Mouse (Mus musculus) ES-Bruce4 (cell line): ENCODE results near the gene Glis2. TPM values are rescaled to one million over a fixed set of nuclear protein-coding genes. Genes with fewer than 3 reads are reported as not detected.

ENCODE experiments used
- H3K27ac ChIP-seq: 2 replicates; pipeline ENCODE4 v1.5.1; 2012; ENCODE audit warnings: low read length, inconsistent platforms; ENCODE audit not compliant: insufficient read depth
- H3K27me3 ChIP-seq: 2 replicates; pipeline ENCODE4 v1.6.1; 2012; ENCODE audit warnings: mild to moderate bottlenecking, low read length, inconsistent platforms; ENCODE audit not compliant: control insufficient read depth, poor library complexity, insufficient read depth, severe bottlenecking
- H3K36me3 ChIP-seq: 2 replicates; pipeline ENCODE4 v1.6.1; 2012; ENCODE audit warnings: inconsistent platforms, mild to moderate bottlenecking, low read length, moderate library complexity; ENCODE audit not compliant: control insufficient read depth, poor library complexity, insufficient read depth, severe bottlenecking
- H3K4me1 ChIP-seq: one replicate; pipeline ENCODE4 v1.8.1; 2011; ENCODE audit warnings: low read length; ENCODE audit not compliant: control insufficient read depth, insufficient read depth
- H3K4me3 ChIP-seq: 2 replicates; pipeline ENCODE4 v1.5.1; 2011; ENCODE audit warnings: low read depth, mild to moderate bottlenecking, low read length
- H3K9ac ChIP-seq: 2 replicates; pipeline ENCODE4 v1.6.1; 2012; ENCODE audit warnings: low read depth, mild to moderate bottlenecking, inconsistent platforms; ENCODE audit not compliant: poor library complexity, severe bottlenecking
- H3K9me3 ChIP-seq: replicated peaks from 2 replicates; pipeline ENCODE4 v1.6.1; 2012; ENCODE audit warnings: mild to moderate bottlenecking, low read length, inconsistent platforms; ENCODE audit not compliant: control insufficient read depth, poor library complexity, insufficient read depth, severe bottlenecking
- CTCF ChIP-seq: IDR thresholded peaks from one replicate; pipeline ENCODE4 v1.8.1; 2011; ENCODE audit warnings: low read depth, low read length
- EP300 ChIP-seq: IDR thresholded peaks from 2 replicates; pipeline ENCODE4 v1.6.1; 2011; ENCODE audit warnings: low read depth, low read length; ENCODE audit not compliant: insufficient read depth
- POLR2A ChIP-seq: IDR thresholded peaks from one replicate; pipeline ENCODE4 v1.8.1; 2011; ENCODE audit warnings: low read length; ENCODE audit not compliant: insufficient read depth
- polyA plus RNA-seq: library from polyadenylated mRNA; stranded (reverse); fragments of >200 nt; gene quantifications from 2 replicates; pipeline ENCODE4 v1.2.4, GENCODE M21; 2011; ENCODE audit warnings: low read depth; ENCODE audit not compliant: missing spikeins, insufficient read depth, insufficient read length

Glis2 gene
- polyA plus RNA-seq, 1 experiment, result 31.2 TPM

DNA sequence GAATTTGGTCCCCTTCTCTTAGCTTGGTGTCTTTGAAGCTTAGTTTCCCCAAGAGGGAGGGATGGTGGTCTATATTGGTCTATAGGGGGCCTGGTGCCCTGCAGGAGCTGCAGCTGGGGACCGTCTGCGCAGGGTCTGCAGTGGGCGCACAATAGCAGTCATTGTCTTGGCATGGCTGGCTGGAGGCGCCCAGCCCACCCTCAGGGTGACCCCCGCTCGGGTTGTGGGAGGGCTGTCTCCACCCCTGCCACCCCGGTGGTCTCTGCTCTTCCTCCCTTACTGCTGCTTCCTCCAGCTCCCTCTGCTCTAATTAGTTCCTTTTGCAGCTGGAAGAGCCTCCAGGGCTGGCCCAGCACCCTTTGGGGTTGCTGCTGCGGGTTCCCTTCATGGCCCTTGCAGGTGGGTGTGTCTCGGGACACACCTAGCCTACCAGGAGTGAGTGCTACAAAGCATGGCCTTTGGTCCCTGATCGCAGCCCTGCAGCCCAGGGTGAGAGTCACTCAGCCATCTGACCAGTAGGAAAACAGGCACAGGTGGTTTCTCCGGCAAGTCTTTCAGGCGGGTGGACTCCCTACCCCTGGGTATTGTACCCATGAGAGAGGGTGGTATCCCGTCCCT, 11.1 kb downstream of the Glis2 start:
- no peak overlapping the region for H3K9ac ChIP-seq
- H3K4me3 ChIP-seq, result no peak overlapping the region
- H3K27me3 ChIP-seq, result no peaks in the 10 kb centered on the region
- H3K4me1 ChIP-seq, result peaks cover 36% of the 10 kb centered on the region
- no peak for TF ChIP-seq CTCF
- TF ChIP-seq EP300, result no peak
- no peak for TF ChIP-seq POLR2A
- no peaks in the 10 kb centered on the region for H3K9me3 ChIP-seq
- H3K27ac ChIP-seq, result peak overlapping the region; percentile 21
- no peaks in the 10 kb centered on the region for H3K36me3 ChIP-seq

DNA sequence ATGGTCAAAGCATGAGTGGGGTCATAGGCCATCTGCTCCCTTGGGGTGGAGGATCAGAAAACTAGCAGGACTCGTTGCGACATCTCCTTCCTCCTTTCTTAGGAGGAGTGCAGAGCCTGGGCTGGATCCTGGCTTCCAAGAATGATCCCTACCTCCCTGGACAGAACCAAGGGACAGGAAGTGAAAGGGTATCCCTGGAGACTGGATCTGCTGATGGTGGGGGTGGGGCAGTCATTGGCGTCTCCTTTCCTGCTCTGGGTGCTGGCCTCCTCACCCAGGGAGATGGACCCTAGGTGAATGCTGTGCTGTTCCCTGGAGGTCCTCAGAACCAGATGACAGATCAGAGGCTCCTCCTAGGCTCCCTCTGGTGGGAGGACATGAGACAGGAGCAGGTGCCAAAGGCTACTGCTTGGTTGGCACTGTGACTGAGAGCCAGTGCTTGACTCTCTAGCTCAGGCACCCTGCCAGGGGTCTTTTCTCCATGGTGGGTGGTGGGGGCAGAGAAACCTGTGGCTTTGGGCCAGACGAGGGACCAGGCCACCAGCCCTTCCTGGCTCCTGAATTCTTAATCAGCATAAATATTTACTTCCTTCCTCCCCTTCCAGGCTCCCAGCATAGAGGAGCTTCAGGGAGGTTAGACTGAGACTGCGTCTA, 12.0 kb downstream of the Glis2 start:
- TF ChIP-seq CTCF (peak; percentile 45), POLR2A (no peak)
- H3K27ac ChIP-seq, result no peak overlapping the region
- H3K36me3 ChIP-seq, result peaks cover 1% of the 10 kb centered on the region
- no peak overlapping the region for H3K9ac ChIP-seq
- no peaks in the 10 kb centered on the region for H3K9me3 ChIP-seq
- no peaks in the 10 kb centered on the region for H3K27me3 ChIP-seq
- peaks cover 31% of the 10 kb centered on the region for H3K4me1 ChIP-seq
- no peak overlapping the region for H3K4me3 ChIP-seq

DNA sequence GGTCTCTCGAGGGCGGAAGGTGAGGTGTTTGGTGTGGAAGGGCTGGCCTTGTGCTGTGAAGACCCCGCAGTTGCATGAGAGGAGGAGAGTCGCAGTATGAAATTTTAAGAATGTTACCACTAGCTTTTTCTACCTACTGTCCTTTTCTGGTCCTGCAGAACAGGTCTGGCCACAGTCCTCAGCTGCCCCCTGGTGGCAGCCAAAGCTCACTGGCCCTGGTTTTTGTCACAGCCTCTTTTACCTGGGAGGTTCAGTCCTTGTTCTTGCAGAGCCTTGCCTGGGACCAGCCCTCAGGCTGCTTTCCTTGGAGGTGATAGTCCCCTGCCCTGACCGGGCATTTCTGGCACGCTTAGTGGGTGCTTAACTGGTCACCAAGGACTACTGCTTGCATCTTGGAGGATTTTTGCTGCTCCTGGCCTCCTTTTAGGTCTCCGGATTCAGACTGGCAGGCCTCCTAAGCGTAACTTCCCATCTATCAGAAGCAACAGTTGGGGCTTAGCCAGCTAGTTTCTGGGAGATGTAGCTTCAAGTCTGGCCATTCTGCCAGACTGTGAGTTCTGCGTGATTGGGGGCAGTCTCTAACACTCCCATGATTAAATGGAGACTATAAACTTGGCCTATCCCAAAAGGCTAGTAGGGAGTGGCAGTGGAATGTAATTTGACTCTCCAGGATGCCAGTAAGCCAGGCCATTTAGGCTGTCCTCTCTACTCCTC, 13.5 kb downstream of the Glis2 start:
- no peak overlapping the region for H3K4me3 ChIP-seq
- no peak for TF ChIP-seq POLR2A
- TF ChIP-seq CTCF, result peak; percentile 92
- no peak overlapping the region for H3K9ac ChIP-seq
- peaks cover 9% of the 10 kb centered on the region for H3K36me3 ChIP-seq
- H3K4me1 ChIP-seq, result peaks cover 22% of the 10 kb centered on the region
- no peaks in the 10 kb centered on the region for H3K27me3 ChIP-seq
- peak overlapping the region; percentile 74 for H3K27ac ChIP-seq
- H3K9me3 ChIP-seq, result no peaks in the 10 kb centered on the region

DNA sequence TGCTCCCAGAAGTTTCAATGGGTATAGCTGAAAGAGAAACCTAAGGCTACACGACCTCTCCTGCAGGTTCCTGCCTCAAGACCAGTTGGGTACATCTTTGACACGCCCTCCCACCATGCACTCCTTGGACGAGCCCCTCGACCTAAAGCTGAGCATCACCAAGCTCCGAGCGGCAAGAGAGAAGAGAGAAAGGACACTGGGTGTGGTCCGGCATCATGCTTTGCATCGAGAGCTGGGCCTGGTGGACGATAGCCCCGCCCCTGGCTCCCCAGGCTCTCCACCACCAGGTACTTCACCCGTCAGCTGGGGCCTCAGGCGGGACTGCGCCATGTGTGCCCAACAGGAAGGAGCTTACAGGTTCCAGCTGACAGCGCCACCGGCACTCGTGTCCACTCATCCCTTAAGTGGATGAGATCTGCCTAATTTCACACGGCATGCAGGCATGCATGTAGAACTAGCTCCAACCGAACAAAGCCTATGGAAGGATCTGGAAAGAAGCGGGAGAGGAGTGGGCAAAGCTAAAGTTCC, 14.1 kb downstream of the Glis2 start:
- H3K9me3 ChIP-seq, result no peaks in the 10 kb centered on the region
- H3K27me3 ChIP-seq, result no peaks in the 10 kb centered on the region
- peak overlapping the region; percentile 74; the same call in 1 of the 2 replicates for H3K27ac ChIP-seq
- H3K4me3 ChIP-seq, result no peak overlapping the region
- no peak overlapping the region for H3K9ac ChIP-seq
- no peak for TF ChIP-seq CTCF
- no peak for TF ChIP-seq EP300
- no peak for TF ChIP-seq POLR2A
- H3K36me3 ChIP-seq, result peaks cover 15% of the 10 kb centered on the region
- peaks cover 17% of the 10 kb centered on the region for H3K4me1 ChIP-seq

DNA sequence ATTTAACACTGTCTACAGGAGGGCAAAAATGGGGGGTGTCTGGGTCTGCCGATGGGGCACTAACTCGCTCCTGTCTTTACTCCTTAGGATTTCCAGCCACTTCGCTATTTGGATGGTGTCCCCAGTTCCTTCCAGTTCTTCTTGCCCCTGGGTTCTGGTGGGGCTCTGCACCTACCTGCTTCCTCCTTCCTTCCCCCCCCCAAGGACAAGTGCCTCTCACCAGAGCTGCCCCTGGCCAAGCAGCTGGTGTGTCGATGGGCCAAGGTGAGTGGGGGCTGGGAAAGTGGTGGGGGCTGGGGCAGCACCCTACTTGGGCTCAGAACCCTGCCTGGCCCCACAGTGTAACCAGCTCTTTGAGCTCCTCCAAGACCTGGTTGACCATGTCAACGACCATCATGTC, 16.7 kb downstream of the Glis2 start:
- TF ChIP-seq POLR2A (no peak), CTCF (no peak), EP300 (no peak)
- H3K36me3 ChIP-seq, result peaks cover 15% of the 10 kb centered on the region

DNA sequence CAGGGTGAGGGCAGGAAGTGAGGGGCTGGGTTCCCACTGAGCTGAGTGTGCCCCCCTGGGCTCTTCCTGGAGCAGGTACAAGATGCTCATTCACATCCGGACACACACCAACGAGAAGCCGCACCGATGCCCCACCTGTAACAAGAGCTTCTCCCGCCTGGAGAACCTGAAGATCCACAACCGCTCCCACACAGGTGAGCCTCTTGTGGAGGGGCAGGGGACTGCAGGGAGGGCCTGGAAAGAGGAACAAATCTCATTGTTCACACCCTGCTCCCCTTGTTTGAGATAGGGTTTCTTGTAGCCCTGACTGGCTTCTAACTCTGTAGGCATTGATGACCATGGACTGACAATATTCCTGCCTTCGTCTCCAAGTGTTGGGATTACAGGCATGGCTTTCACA, 17.2 kb downstream of the Glis2 start:
- no peak overlapping the region for H3K9ac ChIP-seq
- TF ChIP-seq CTCF, result peak; percentile 9
- no peak for TF ChIP-seq POLR2A
- H3K36me3 ChIP-seq, result peaks cover 16% of the 10 kb centered on the region
- no peaks in the 10 kb centered on the region for H3K27me3 ChIP-seq
- H3K4me3 ChIP-seq, result no peak overlapping the region
- H3K27ac ChIP-seq, result no peak overlapping the region
- no peaks in the 10 kb centered on the region for H3K9me3 ChIP-seq
- no peaks in the 10 kb centered on the region for H3K4me1 ChIP-seq

More for the DNA sequence above, 16.7 kb downstream of the Glis2 start:
- no peak overlapping the region for H3K27ac ChIP-seq
- no peaks in the 10 kb centered on the region for H3K9me3 ChIP-seq
- no peak overlapping the region for H3K9ac ChIP-seq
- peaks cover 4% of the 10 kb centered on the region for H3K4me1 ChIP-seq
- H3K4me3 ChIP-seq, result no peak overlapping the region
- H3K27me3 ChIP-seq, result no peaks in the 10 kb centered on the region
